Comparison of ENCODE assay signal across 38 mouse cellular contexts in genomic region chr2:154606965-154607364, GRCm38 (mm10). TPM values are rescaled to one million over a fixed set of nuclear protein-coding genes. Genes with fewer than 3 reads are reported as not detected.
"Had no signal": no experiment of that assay in that cellular context is flagged by ENCODE, and none has a peak within 500 bp of the region (broad histone marks: within the 10 kb centered on the region; RNA-seq: fewer than 3 reads in every experiment).

No protein-coding gene starts in this region.

- ATAC-seq: forebrain, embryonic 13.5 days; forebrain, embryonic 14.5 days; forebrain, embryonic 15.5 days; forebrain, embryonic 16.5 days; forebrain, postnatal 0 days had no signal

- H3K27ac ChIP-seq: embryonic facial prominence, embryonic 10.5 days; embryonic facial prominence, embryonic 12.5 days; embryonic facial prominence, embryonic 13.5 days; embryonic facial prominence, embryonic 15.5 days; forebrain, embryonic 10.5 days; forebrain, embryonic 12.5 days; forebrain, embryonic 13.5 days; forebrain, embryonic 15.5 days; gastrocnemius, adult 2 months; heart, adult 2 months had no signal

- H3K9me3 ChIP-seq: embryonic facial prominence, embryonic 10.5 days; embryonic facial prominence, embryonic 12.5 days; embryonic facial prominence, embryonic 13.5 days; embryonic facial prominence, embryonic 15.5 days; forebrain, embryonic 10.5 days; forebrain, embryonic 12.5 days; forebrain, embryonic 13.5 days; forebrain, embryonic 15.5 days had no signal

- H3K4me3 ChIP-seq: embryonic facial prominence, embryonic 10.5 days; embryonic facial prominence, embryonic 12.5 days; embryonic facial prominence, embryonic 13.5 days; embryonic facial prominence, embryonic 15.5 days; erythroblast, embryonic 14.5 days; forebrain, embryonic 10.5 days; forebrain, embryonic 12.5 days; forebrain, embryonic 13.5 days; forebrain, embryonic 15.5 days; gastrocnemius, adult 2 months; heart, adult 2 months had no signal

- DNase-seq: cerebellum, adult 18-20 months; cerebellum, adult 2 months; cerebellum, adult 8-10 months; cerebellum, adult 9-10 months; cerebellum, adult 9-11 months; cerebellum, postnatal 10 days; cerebellum, postnatal 14 days; cerebellum, postnatal 25 days; cerebellum, postnatal 36 days; embryo, embryonic 11 days; forebrain, postnatal 0 days; gastrocnemius, adult 2 months; gastrocnemius, postnatal 10 days; gastrocnemius, postnatal 14 days; gastrocnemius, postnatal 25 days; heart, adult 11 months; heart, adult 18-20 months; heart, adult 2 months had no signal

- H3K4me2 ChIP-seq: embryonic facial prominence, embryonic 12.5 days; embryonic facial prominence, embryonic 13.5 days; embryonic facial prominence, embryonic 15.5 days; forebrain, embryonic 12.5 days; forebrain, embryonic 13.5 days; forebrain, embryonic 15.5 days had no signal

- H3K36me3 ChIP-seq: embryonic facial prominence, embryonic 10.5 days; embryonic facial prominence, embryonic 12.5 days; embryonic facial prominence, embryonic 13.5 days; embryonic facial prominence, embryonic 15.5 days; forebrain, embryonic 10.5 days; forebrain, embryonic 12.5 days; forebrain, embryonic 15.5 days had no signal

- H3K27me3 ChIP-seq: embryonic facial prominence, embryonic 13.5 days; embryonic facial prominence, embryonic 15.5 days; forebrain, embryonic 15.5 days had no signal

- H3K9ac ChIP-seq: embryonic facial prominence, embryonic 12.5 days; embryonic facial prominence, embryonic 13.5 days; embryonic facial prominence, embryonic 15.5 days; forebrain, embryonic 12.5 days; forebrain, embryonic 13.5 days; forebrain, embryonic 15.5 days; forebrain, postnatal 0 days had no signal

RNA-seq across cellular contexts. Expression of gene 4930519P11Rik, which starts 6.3 kb away (rescaled TPM):
- total RNA-seq: common myeloid progenitor, adult 5-6 weeks; gastrocnemius, adult 18-20 months; gastrocnemius, adult 2 months; gastrocnemius, adult 8-10 months; gastrocnemius, postnatal 10 days; gastrocnemius, postnatal 25 days; granulocyte monocyte progenitor cell, adult 5-6 weeks; heart, adult 2 months; heart, adult 8-10 months had no signal
- polyA plus RNA-seq: cerebellum, adult 2 months; cortical plate, adult 2 months; embryonic facial prominence, embryonic 10.5 days; embryonic facial prominence, embryonic 11.5 days; embryonic facial prominence, embryonic 13.5 days; embryonic facial prominence, embryonic 14.5 days; forebrain, embryonic 11.5 days; forebrain, embryonic 12.5 days; forebrain, embryonic 16.5 days; forebrain, postnatal 0 days had no signal
